Mouse (Mus musculus) megakaryocyte, embryonic 14.5 days (primary cell): ENCODE results near the gene Trp53i13.

ENCODE experiments used
- FLI1 ChIP-seq: IDR thresholded peaks from 2 replicates; pipeline ENCODE4 v1.6.1; 2012; ENCODE audit warnings: low read length, inconsistent platforms, mixed read lengths
- GATA1 ChIP-seq: IDR thresholded peaks from 3 replicates; pipeline ENCODE4 v1.6.1; 2012; ENCODE audit warnings: mixed read lengths, low read length, inconsistent platforms, borderline replicate concordance

- TF ChIP-seq FLI1, result no peak
- TF ChIP-seq GATA1, result no peak
Observed at GRCm38 (mm10) chr11:77464684-77465083, 51.1 kb downstream of the Trp53i13 start.
